Mouse (Mus musculus) midbrain, embryonic 16.5 days (tissue): ENCODE measurements around the gene Tex26. TPM values are rescaled to one million over a fixed set of nuclear protein-coding genes. Genes with fewer than 3 reads are reported as not detected.

ENCODE experiments used
- polyA plus RNA-seq: library from polyadenylated mRNA; unstranded; fragments of >200 nt; fragmentation: Nextera tagmentation; extraction: Ambion mirVana; gene quantifications from 2 replicates; pipeline ENCODE4 v1.2.1, GENCODE M21; 2015

Tex26 gene
- polyA plus RNA-seq, 1 experiment from 2014 or later: 2.0 TPM

Other genes starting within 250 kb of the Tex26 start
- gene Alox5ap, start 174.9 kb upstream of the Tex26 start, polyA plus RNA-seq: 9.3 and 12.6 TPM in 2 replicates
- gene Medag, start 27.9 kb upstream of the Tex26 start, polyA plus RNA-seq: 2.0 and 2.8 TPM in 2 replicates
- gene Wdr95, start 89.0 kb downstream of the Tex26 start, polyA plus RNA-seq: 0.11 and 0.33 TPM in 2 replicates
- gene Hsph1, start 196.7 kb downstream of the Tex26 start, polyA plus RNA-seq: 103 and 128 TPM in 2 replicates
- gene B3glct, start 238.6 kb downstream of the Tex26 start, polyA plus RNA-seq: 17.5 and 18.5 TPM in 2 replicates